Mouse (Mus musculus) MEL (cell line): ENCODE measurements around the gene Lgi1.
A peak's percentile ranks its signal among the peaks of the same experiment; 100 is the strongest.

Experiments
- BHLHE40 ChIP-seq: IDR thresholded peaks from 2 replicates; pipeline ENCODE4 v1.6.1; 2012; ENCODE audit warnings: low read depth, mild to moderate bottlenecking, inconsistent platforms, low read length, improper control_type of control experiment, borderline replicate concordance
- CHD2 ChIP-seq: IDR thresholded peaks from 2 replicates; pipeline ENCODE4 v1.6.1; 2011; ENCODE audit warnings: low read length, improper control_type of control experiment
- CTCF ChIP-seq, 3 experiments: IDR thresholded peaks in 2 of 3; conservative IDR thresholded peaks in 1 of 3; 2 replicates each; pipeline ENCODE4 v1.5.1; 2011 to 2012; ENCODE audit warnings: low read length in 3 of 3, low read depth in 2 of 3, mild to moderate bottlenecking in 2 of 3, improper control_type of control experiment in 1 of 3, inconsistent platforms in 1 of 3, mixed read lengths in 1 of 3, moderate library complexity in 1 of 3; ENCODE audit not compliant: control insufficient read depth in 1 of 3, insufficient read depth in 1 of 3, poor library complexity in 1 of 3, severe bottlenecking in 1 of 3
- EP300 ChIP-seq, 2 experiments: IDR thresholded peaks; 2 replicates each; pipeline ENCODE4 v1.6.1; 2011; ENCODE audit warnings: improper control_type of control experiment in 2 of 2, low read length in 2 of 2, low read depth in 1 of 2, mild to moderate bottlenecking in 1 of 2
- GABPA ChIP-seq: IDR thresholded peaks from 2 replicates; pipeline ENCODE4 v1.6.1; 2012; ENCODE audit warnings: low read depth, mild to moderate bottlenecking, inconsistent platforms, low read length, improper control_type of control experiment, moderate library complexity
- GATA1 ChIP-seq: IDR thresholded peaks from 2 replicates; pipeline ENCODE4 v1.6.1; 2011; ENCODE audit warnings: low read depth, low read length, improper control_type of control experiment
- JUND ChIP-seq: IDR thresholded peaks from 2 replicates; pipeline ENCODE4 v1.6.1; 2011; ENCODE audit warnings: low read depth, mild to moderate bottlenecking, improper control_type of control experiment, low read length
- MAFK ChIP-seq: IDR thresholded peaks from 2 replicates; pipeline ENCODE4 v1.6.1; 2011; ENCODE audit warnings: low read depth, mild to moderate bottlenecking, low read length, improper control_type of control experiment, borderline replicate concordance
- MAX ChIP-seq: IDR thresholded peaks from 2 replicates; pipeline ENCODE4 v1.6.1; 2011; ENCODE audit warnings: low read length, improper control_type of control experiment
- POLR2AphosphoS2 ChIP-seq: IDR thresholded peaks from 2 replicates; pipeline ENCODE4 v1.6.1; 2011; ENCODE audit warnings: low read length, improper control_type of control experiment
- RAD21 ChIP-seq: IDR thresholded peaks from 2 replicates; pipeline ENCODE4 v1.6.1; 2011; ENCODE audit warnings: mild to moderate bottlenecking, low read depth, low read length, improper control_type of control experiment
- RCOR1 ChIP-seq: IDR thresholded peaks from 2 replicates; pipeline ENCODE4 v1.6.1; 2012; ENCODE audit warnings: low read depth, mild to moderate bottlenecking, inconsistent platforms, low read length, improper control_type of control experiment
- TBP ChIP-seq: IDR thresholded peaks from 2 replicates; pipeline ENCODE4 v1.8.0; 2011; ENCODE audit warnings: low read depth, low read length, improper control_type of control experiment
- USF2 ChIP-seq, 2 experiments: IDR thresholded peaks; 2 replicates each; pipeline ENCODE4 v1.6.1; 2011 to 2012; ENCODE audit warnings: improper control_type of control experiment in 2 of 2, low read length in 2 of 2, borderline replicate concordance in 1 of 2, inconsistent platforms in 1 of 2, low read depth in 1 of 2, mild to moderate bottlenecking in 1 of 2; ENCODE audit not compliant: insufficient read depth in 1 of 2

DNA sequence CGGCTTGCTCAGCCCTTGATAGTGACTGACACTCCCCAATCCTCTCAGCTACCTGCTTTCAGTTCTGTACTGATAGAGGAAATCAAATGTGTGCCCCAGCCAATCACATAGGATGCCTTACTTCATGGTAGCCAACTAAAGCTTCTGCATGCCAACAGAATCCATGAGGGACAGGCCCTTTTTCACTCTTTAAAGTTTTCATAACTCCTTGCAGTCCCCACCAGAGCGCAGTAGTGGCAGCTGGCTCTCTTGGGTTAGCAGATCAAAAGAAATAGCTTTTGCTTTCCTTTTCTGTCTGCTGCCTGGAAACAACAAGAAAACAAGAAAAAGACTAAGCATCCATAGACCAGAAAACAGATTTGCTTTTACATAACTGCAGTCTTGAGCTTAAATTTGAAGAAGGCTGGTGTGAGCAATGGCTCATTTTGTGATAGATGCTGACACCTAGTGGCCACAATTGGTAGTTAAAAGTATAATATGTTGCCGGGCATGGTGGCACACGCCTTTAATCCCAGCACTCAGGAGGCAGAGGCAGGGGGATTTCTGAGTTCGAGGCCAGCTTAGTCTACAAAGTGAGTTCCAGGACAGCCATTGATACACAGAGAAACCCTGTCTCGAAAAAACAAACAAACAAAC is 88.3 kb downstream of the Lgi1 start:
- no peak for TF ChIP-seq USF2 (IDR thresholded peaks at IDR 0.05; ENCODE audit: borderline replicate concordance in 1 of 2, insufficient read depth in 1 of 2, low read depth in 1 of 2, low read length in 2 of 2)
- no peak for TF ChIP-seq TBP
- no peak for TF ChIP-seq MAFK
- no peak for TF ChIP-seq GATA1
- peak; percentile 34 to 76 (median 48) for TF ChIP-seq CTCF (IDR thresholded peaks at IDR 0.05 in 2 of 3, conservative IDR thresholded peaks at IDR 0.05 in 1 of 3; ENCODE audit: control insufficient read depth in 1 of 3, insufficient read depth in 1 of 3, low read depth in 2 of 3, low read length in 3 of 3, poor library complexity in 1 of 3, severe bottlenecking in 1 of 3)
- no peak for TF ChIP-seq MAX
- no peak for TF ChIP-seq POLR2AphosphoS2
- TF ChIP-seq EP300 (IDR thresholded peaks at IDR 0.05; ENCODE audit: low read depth in 1 of 2, low read length in 2 of 2): no peak
- TF ChIP-seq CHD2: no peak
- TF ChIP-seq BHLHE40: no peak
- TF ChIP-seq RCOR1: no peak
- no peak for TF ChIP-seq JUND
- peak; percentile 36; the same call in 1 of the 2 replicates for TF ChIP-seq GABPA
- TF ChIP-seq RAD21: peak; percentile 82
